Mouse (Mus musculus): ENCODE measurements around the gene Fam222a. TPM values are rescaled to one million over a fixed set of nuclear protein-coding genes. Genes with fewer than 3 reads are reported as not detected.

Fam222a gene
- polyA plus RNA-seq, 1 experiment: 22.5 TPM

DNA sequence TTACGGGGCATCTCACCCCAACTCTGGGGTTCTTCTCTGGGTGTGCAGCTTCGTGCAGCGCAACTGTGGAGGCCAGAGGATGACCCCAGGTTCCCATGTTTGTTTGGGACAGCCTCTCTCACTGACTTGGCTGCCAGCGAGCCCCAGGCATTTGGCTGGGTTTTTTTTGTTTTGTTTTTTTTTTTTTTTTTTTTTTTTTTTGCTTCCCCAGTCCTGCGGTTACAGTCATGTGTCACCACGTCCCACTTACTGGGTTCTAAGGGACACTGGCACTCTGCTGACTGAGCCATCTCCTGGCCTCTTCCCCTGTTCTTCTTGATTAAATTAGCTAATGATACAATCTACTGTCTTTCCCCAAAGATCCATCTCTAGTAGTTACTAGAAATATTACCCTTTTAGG lies 29.8 kb downstream of the Fam222a start:
- Histone ChIP-seq H3K4me1 (ENCODE audit: control insufficient read depth, insufficient read depth, low read length) (peaks cover 32% of the 10 kb centered on the region), H3K36me3 (ENCODE audit: control insufficient read depth, insufficient read depth, low read length) (no peaks in the 10 kb centered on the region), H3K4me3 (ENCODE audit: control insufficient read depth, low read depth, low read length) (no peak overlapping the region; the same call in 1 of the 2 replicates), H3K27me3 (ENCODE audit: control insufficient read depth, insufficient read depth, low read length) (no peaks in the 10 kb centered on the region), H3K27ac (ENCODE audit: control insufficient read depth, insufficient read depth, low read depth, low read length) (peak overlapping the region; percentile 46)
- TF ChIP-seq POLR2A (IDR thresholded peaks at IDR 0.05; ENCODE audit: control insufficient read depth, low read depth, low read length) (no peak), CTCF (IDR thresholded peaks at IDR 0.05; ENCODE audit: control insufficient read depth, insufficient read depth, insufficient replicate concordance, low read depth, low read length) (no peak)

DNA sequence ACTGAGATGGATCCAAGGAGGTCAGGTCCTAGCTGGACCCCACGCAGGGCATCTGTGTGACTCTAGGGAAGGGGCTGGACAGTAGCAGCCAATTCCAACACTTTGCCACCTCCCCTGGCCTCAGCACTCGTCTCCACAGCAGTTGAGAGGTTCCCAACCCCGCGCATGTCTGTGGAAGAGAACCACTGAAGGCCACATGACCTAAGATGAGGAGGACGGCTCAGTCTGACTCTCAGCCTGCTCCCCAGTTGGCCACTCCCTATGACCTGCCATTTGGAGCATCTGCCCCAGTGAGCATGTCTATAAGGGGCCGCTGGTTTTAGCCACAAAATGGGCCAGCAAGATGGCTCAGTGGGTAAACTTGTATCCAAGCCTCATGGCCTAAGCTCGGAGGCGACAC lies 34.2 kb downstream of the Fam222a start:
- no peak for TF ChIP-seq POLR2A (IDR thresholded peaks at IDR 0.05; ENCODE audit: control insufficient read depth, low read depth, low read length)
- no peak for TF ChIP-seq CTCF (IDR thresholded peaks at IDR 0.05; ENCODE audit: control insufficient read depth, insufficient read depth, insufficient replicate concordance, low read depth, low read length)
- Histone ChIP-seq H3K36me3 (ENCODE audit: control insufficient read depth, insufficient read depth, low read length) (no peaks in the 10 kb centered on the region), H3K4me3 (ENCODE audit: control insufficient read depth, low read depth, low read length) (no peak overlapping the region), H3K27me3 (ENCODE audit: control insufficient read depth, insufficient read depth, low read length) (no peaks in the 10 kb centered on the region), H3K27ac (ENCODE audit: control insufficient read depth, insufficient read depth, low read depth, low read length) (no peak overlapping the region), H3K4me1 (ENCODE audit: control insufficient read depth, insufficient read depth, low read length) (peaks cover 7% of the 10 kb centered on the region)

DNA sequence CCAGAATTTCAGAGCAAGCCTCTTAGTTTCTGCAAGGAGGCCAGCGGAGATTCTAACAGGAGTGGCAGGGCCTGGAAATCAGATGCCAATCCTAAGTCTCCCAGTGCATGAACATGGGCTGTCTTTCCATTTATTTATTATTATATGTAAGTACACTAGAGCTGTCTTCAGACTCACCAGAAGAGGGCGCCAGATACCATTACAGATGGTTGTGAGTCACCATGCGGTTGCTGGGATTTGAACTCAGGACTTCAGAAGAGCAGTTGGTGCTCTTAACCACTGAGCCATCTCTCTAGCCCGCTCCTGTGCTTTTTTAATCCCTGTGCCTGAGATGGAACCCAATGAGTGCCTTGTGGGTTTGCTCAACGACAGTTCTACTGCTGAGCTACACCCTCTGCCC lies 36.2 kb downstream of the Fam222a start:
- H3K27ac ChIP-seq (ENCODE audit: control insufficient read depth, insufficient read depth, low read depth, low read length): no peak overlapping the region
- TF ChIP-seq CTCF (IDR thresholded peaks at IDR 0.05; ENCODE audit: control insufficient read depth, insufficient read depth, insufficient replicate concordance, low read depth, low read length): 0 out of 2 replicates have a peak, but pooled peaks have one; percentile 8
- no peak for TF ChIP-seq POLR2A (IDR thresholded peaks at IDR 0.05; ENCODE audit: control insufficient read depth, low read depth, low read length)
- peaks cover 4% of the 10 kb centered on the region; the same call in 1 of the 2 replicates for H3K4me1 ChIP-seq (ENCODE audit: control insufficient read depth, insufficient read depth, low read length)

DNA sequence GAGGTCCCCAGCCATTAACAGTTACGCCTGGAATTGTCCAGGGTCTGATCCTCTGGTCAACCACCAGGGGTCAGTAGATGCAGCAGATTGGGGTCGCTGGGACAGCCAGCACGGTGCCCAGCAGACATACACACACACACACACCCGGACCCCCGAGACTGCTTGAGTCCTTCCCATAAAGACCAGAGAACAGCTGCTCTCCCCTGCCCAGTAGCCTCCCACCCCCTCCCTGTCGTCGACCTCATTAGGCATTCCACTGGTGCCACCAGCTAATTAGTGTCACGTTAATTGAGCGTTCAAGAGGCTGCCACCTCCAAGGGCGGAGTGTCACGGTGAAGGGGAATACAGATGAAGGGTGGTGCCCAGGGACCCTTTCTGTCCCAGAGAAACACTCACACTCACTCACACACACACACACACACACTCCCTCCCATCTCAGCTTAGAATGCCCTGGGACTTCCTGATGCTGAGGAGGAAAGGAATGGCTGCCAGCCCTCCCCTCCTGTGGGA lies 37.0 kb downstream of the Fam222a start:
- Histone ChIP-seq H3K27ac (ENCODE audit: control insufficient read depth, insufficient read depth, low read depth, low read length) (no peak overlapping the region), H3K36me3 (ENCODE audit: control insufficient read depth, insufficient read depth, low read length) (no peaks in the 10 kb centered on the region), H3K27me3 (ENCODE audit: control insufficient read depth, insufficient read depth, low read length) (no peaks in the 10 kb centered on the region), H3K4me1 (ENCODE audit: control insufficient read depth, insufficient read depth, low read length) (peaks cover 4% of the 10 kb centered on the region; the same call in 1 of the 2 replicates), H3K4me3 (ENCODE audit: control insufficient read depth, low read depth, low read length) (no peak overlapping the region)
- TF ChIP-seq CTCF (IDR thresholded peaks at IDR 0.05; ENCODE audit: control insufficient read depth, insufficient read depth, insufficient replicate concordance, low read depth, low read length) (peak; percentile 49; the same call in 1 of the 2 replicates), POLR2A (IDR thresholded peaks at IDR 0.05; ENCODE audit: control insufficient read depth, low read depth, low read length) (no peak)

More for the DNA sequence above, 36.2 kb downstream of the Fam222a start:
- no peaks in the 10 kb centered on the region for H3K36me3 ChIP-seq (ENCODE audit: control insufficient read depth, insufficient read depth, low read length)
- no peak overlapping the region for H3K4me3 ChIP-seq (ENCODE audit: control insufficient read depth, low read depth, low read length)
- H3K27me3 ChIP-seq (ENCODE audit: control insufficient read depth, insufficient read depth, low read length): no peaks in the 10 kb centered on the region

DNA sequence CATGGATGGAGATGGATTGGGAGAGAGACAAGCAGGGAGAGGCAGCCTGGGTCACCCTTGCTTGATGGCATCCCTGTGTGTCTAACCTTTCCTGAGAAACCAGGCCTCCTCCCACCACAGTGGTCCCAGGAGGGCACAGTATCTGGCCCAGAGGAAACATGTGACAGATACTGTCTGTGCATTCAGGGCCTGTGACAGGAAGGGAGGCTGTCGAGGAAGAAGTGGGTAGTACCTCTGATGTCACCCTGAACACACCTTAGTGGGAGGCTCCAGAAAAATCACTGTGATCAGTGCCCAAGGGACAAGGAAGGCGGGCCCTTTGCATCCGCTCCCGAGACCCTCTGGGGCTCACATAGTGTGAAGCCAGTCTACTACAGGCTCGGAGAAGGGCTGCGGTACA lies 38.2 kb downstream of the Fam222a start:
- TF ChIP-seq POLR2A (IDR thresholded peaks at IDR 0.05; ENCODE audit: control insufficient read depth, low read depth, low read length) (no peak), CTCF (IDR thresholded peaks at IDR 0.05; ENCODE audit: control insufficient read depth, insufficient read depth, insufficient replicate concordance, low read depth, low read length) (no peak)
- Histone ChIP-seq H3K36me3 (ENCODE audit: control insufficient read depth, insufficient read depth, low read length) (no peaks in the 10 kb centered on the region), H3K27ac (ENCODE audit: control insufficient read depth, insufficient read depth, low read depth, low read length) (no peak overlapping the region), H3K27me3 (ENCODE audit: control insufficient read depth, insufficient read depth, low read length) (no peaks in the 10 kb centered on the region), H3K4me1 (ENCODE audit: control insufficient read depth, insufficient read depth, low read length) (peaks cover 4% of the 10 kb centered on the region; the same call in 1 of the 2 replicates), H3K4me3 (ENCODE audit: control insufficient read depth, low read depth, low read length) (no peak overlapping the region)

DNA sequence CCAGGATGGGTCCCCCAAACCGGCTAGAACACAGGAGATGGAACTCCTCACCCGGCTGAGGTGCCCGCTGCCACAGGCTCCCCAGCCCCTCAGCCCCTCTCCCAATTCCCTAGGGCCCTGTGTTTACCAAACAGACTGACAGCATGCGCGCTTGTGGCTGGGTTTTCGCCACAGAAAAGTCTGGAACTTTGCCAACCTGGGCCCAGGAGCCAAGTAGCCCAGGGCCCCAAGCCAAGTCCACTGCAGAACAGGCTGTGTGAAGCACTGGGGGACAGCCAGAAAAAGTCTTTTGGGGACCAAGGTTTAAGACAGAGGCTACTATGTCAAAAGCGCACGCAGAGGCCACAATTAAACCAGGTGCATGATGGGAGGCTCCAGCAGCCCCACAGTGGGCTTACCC lies 39.8 kb downstream of the Fam222a start:
- peaks cover 4% of the 10 kb centered on the region; the same call in 1 of the 2 replicates for H3K4me1 ChIP-seq (ENCODE audit: control insufficient read depth, insufficient read depth, low read length)
- H3K36me3 ChIP-seq (ENCODE audit: control insufficient read depth, insufficient read depth, low read length): no peaks in the 10 kb centered on the region
- no peak overlapping the region for H3K4me3 ChIP-seq (ENCODE audit: control insufficient read depth, low read depth, low read length)
- H3K27me3 ChIP-seq (ENCODE audit: control insufficient read depth, insufficient read depth, low read length): no peaks in the 10 kb centered on the region
- no peak overlapping the region for H3K27ac ChIP-seq (ENCODE audit: control insufficient read depth, insufficient read depth, low read depth, low read length)
- TF ChIP-seq POLR2A (IDR thresholded peaks at IDR 0.05; ENCODE audit: control insufficient read depth, low read depth, low read length) (no peak), CTCF (IDR thresholded peaks at IDR 0.05; ENCODE audit: control insufficient read depth, insufficient read depth, insufficient replicate concordance, low read depth, low read length) (no peak)

DNA sequence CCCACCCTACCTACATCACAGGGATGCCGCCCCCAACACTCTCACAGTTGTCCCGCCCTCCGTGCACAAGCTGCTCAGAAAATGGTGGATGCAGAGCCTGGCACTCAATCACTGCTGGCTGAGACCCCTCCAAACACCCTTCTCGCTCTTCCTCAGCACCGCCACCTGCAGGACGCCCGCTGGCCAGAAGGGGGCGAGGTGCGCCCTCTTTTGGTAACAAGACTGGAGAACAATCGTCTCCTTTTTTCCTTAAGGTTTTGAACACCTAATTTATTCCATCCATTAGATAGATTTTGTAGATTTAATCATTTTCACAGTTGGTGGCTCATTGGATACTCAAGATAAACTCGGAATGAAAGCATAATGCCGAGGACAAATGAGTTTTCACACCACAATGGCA lies 40.7 kb downstream of the Fam222a start:
- TF ChIP-seq POLR2A (IDR thresholded peaks at IDR 0.05; ENCODE audit: control insufficient read depth, low read depth, low read length) (no peak), CTCF (IDR thresholded peaks at IDR 0.05; ENCODE audit: control insufficient read depth, insufficient read depth, insufficient replicate concordance, low read depth, low read length) (peak; percentile 75; the same call in 1 of the 2 replicates)
- Histone ChIP-seq H3K4me1 (ENCODE audit: control insufficient read depth, insufficient read depth, low read length) (peaks cover 4% of the 10 kb centered on the region; the same call in 1 of the 2 replicates), H3K4me3 (ENCODE audit: control insufficient read depth, low read depth, low read length) (no peak overlapping the region), H3K27ac (ENCODE audit: control insufficient read depth, insufficient read depth, low read depth, low read length) (no peak overlapping the region), H3K36me3 (ENCODE audit: control insufficient read depth, insufficient read depth, low read length) (no peaks in the 10 kb centered on the region), H3K27me3 (ENCODE audit: control insufficient read depth, insufficient read depth, low read length) (no peaks in the 10 kb centered on the region)

Measured in testis, adult 2 months (tissue).